Mouse (Mus musculus) hindbrain, embryonic 10.5 days (tissue): ENCODE results near the gene Polr3gl. TPM values are rescaled to one million over a fixed set of nuclear protein-coding genes. Genes with fewer than 3 reads are reported as not detected.

Source experiments
- DNase-seq: peaks from one replicate; pipeline ENCODE4 v3.0.0-alpha.2; 2017; ENCODE audit warnings: low spot score
- H3K27ac ChIP-seq: fragments of 300-500 bp; sonication (generic); 2 replicates; pipeline ENCODE4 v1.5.1; 2016; ENCODE audit warnings: mild to moderate bottlenecking, moderate library complexity
- H3K27me3 ChIP-seq: fragments of 300-500 bp; sonication (generic); 2 replicates; pipeline ENCODE4 v1.6.1; 2016; ENCODE audit warnings: mild to moderate bottlenecking; ENCODE audit not compliant: poor library complexity, insufficient read depth, severe bottlenecking
- H3K36me3 ChIP-seq: fragments of 300-500 bp; sonication (generic); 2 replicates; pipeline ENCODE4 v1.6.1; 2016; ENCODE audit warnings: mild to moderate bottlenecking, moderate library complexity
- H3K4me1 ChIP-seq: fragments of 300-500 bp; sonication (generic); replicated peaks from 2 replicates; pipeline ENCODE4 v1.6.1; 2016; ENCODE audit warnings: mild to moderate bottlenecking
- H3K4me3 ChIP-seq: fragments of 300-500 bp; sonication (generic); 2 replicates; pipeline ENCODE4 v1.5.1; 2016; ENCODE audit warnings: mild to moderate bottlenecking, moderate library complexity
- H3K9me3 ChIP-seq: fragments of 300-500 bp; sonication (generic); 2 replicates; pipeline ENCODE4 v1.6.1; 2016; ENCODE audit warnings: mild to moderate bottlenecking, moderate library complexity
- WGBS: fragments of 180-500 bp; shearing (Covaris S2); methylation state at CpG from one replicate; pipeline ENCODE4 v1.1.7; 2016; 5-methylcytosine and 5-hydroxymethylcytosine counted together
- polyA plus RNA-seq: library from polyadenylated mRNA; unstranded; fragments of >200 nt; fragmentation: Nextera tagmentation; extraction: Ambion mirVana; gene quantifications from 2 replicates; pipeline ENCODE4 v1.2.1, GENCODE M21; 2016

The Polr3gl gene
- polyA plus RNA-seq, 1 experiment from 2014 or later, result 29.4 TPM

DNA sequence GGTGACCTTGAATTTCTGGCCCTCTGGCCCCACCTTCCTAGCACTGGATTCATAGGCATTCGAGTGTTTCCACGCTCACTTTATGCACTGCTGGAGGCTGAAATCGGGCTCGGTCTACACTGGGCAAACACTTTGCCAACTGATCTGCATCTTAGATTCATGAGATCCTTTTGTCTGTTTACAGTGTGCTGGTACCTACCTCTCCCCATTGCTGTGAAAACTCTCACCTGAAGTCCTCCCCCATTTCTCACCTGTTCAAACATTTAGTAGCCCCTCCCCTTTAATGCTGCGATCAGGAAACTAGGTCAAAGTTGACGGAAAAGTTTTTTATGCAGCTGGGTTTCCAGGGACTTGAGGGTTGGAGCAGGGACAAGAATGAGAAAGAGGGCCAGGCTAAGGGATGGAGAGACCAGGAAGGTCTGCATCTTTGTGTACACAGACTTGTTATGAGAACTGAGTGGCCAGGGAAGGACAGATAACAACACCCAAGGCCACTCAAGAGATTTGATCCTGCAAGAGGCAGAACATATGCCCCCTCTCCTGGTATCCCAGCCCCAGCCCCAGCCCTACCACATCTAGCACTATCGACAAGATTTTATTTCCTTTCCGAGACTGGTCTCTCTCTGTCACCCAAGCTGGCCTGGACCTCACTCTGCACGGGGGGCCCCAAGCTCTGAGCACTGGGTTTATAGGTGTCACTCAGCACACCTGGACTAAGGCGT, 29.9 kb downstream of the Polr3gl start:
- peaks cover 24% of the 10 kb centered on the region for H3K36me3 ChIP-seq
- no peaks in the 10 kb centered on the region for H3K27me3 ChIP-seq
- H3K4me1 ChIP-seq, result peaks cover 38% of the 10 kb centered on the region
- no peak overlapping the region for H3K4me3 ChIP-seq
- 79% methylated on average over 10 of the region's 10 CpGs for WGBS
- H3K27ac ChIP-seq, result peak overlapping the region; percentile 53
- no peaks in the 10 kb centered on the region for H3K9me3 ChIP-seq
- DNase-seq, result no peak

DNA sequence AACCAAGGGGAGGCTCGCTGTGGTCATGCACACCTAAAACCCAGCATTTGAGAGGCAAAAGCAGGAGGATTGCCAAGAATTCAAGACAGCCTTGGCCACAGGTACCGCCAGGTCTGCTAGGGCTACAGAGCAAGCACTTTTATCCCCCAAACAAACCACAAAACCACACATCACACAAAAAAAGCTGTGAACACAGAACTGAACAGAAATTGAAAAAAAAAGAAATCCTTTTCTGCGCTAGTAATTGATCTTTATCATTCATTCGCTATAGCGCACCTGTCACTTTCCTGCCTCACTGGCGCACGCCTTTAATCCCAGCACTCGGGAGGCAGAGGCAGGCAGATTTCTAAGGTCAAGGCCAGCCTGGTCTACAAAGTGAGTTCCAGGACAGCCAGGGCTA, 30.7 kb downstream of the Polr3gl start:
- Histone ChIP-seq H3K4me1 (peaks cover 38% of the 10 kb centered on the region), H3K36me3 (peaks cover 24% of the 10 kb centered on the region), H3K27me3 (no peaks in the 10 kb centered on the region), H3K4me3 (no peak overlapping the region), H3K9me3 (no peaks in the 10 kb centered on the region), H3K27ac (no peak overlapping the region)
- WGBS, result 95% methylated on average over 8 of the region's 8 CpGs
- no peak for DNase-seq

DNA sequence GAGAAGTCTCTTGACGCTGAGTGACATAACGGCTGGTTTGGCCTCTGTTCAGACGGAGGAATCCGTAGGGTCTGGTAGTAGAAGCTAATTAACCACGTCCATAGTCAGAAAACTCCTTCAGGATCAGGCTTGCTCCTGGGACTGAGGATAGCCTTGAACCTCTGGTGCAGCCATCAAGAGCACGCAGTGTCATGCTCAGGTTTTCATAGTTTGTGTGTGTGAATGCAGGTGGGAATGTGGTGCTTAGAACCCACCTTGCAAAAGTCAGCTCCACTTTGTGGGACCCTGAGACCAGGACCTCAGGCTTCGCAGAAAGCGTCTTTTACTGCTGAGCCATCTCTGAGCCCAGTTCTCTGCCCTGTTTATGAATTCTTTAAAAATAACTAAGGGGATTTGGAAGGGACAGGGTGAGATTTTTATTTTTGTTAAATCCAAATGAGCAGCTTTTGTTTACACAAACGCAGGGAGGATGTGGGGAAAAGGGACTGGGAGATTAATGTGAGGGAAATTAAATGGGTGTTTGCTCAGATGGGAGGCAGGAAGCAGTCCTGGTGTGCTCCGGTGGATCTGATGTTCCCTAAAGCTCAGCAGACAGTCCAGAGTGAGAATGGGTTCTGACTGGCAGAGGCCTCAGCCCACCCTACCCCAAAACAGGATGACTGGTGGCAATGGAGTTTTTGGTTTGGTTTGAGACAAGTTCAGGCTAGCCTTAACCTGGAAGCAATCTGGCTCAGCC, 31.9 kb downstream of the Polr3gl start:
- Histone ChIP-seq H3K4me1 (peaks cover 39% of the 10 kb centered on the region), H3K9me3 (no peaks in the 10 kb centered on the region), H3K4me3 (no peak overlapping the region), H3K36me3 (peaks cover 24% of the 10 kb centered on the region), H3K27me3 (no peaks in the 10 kb centered on the region), H3K27ac (no peak overlapping the region)
- no peak for DNase-seq
- WGBS, result 71% methylated on average over 10 of the region's 10 CpGs

- peaks cover 24% of the 10 kb centered on the region for H3K36me3 ChIP-seq
- no peak overlapping the region for H3K27ac ChIP-seq
- no peaks in the 10 kb centered on the region for H3K27me3 ChIP-seq
- H3K4me3 ChIP-seq, result peak overlapping the region; percentile 75
- DNase-seq, result no peak
- H3K4me1 ChIP-seq, result peaks cover 49% of the 10 kb centered on the region
- H3K9me3 ChIP-seq, result no peaks in the 10 kb centered on the region
- 92% methylated on average over 9 of the region's 9 CpGs for WGBS
Observed at GRCm38 (mm10) chr3:96560881-96561668, 32.9 kb downstream of the Polr3gl start.

DNA sequence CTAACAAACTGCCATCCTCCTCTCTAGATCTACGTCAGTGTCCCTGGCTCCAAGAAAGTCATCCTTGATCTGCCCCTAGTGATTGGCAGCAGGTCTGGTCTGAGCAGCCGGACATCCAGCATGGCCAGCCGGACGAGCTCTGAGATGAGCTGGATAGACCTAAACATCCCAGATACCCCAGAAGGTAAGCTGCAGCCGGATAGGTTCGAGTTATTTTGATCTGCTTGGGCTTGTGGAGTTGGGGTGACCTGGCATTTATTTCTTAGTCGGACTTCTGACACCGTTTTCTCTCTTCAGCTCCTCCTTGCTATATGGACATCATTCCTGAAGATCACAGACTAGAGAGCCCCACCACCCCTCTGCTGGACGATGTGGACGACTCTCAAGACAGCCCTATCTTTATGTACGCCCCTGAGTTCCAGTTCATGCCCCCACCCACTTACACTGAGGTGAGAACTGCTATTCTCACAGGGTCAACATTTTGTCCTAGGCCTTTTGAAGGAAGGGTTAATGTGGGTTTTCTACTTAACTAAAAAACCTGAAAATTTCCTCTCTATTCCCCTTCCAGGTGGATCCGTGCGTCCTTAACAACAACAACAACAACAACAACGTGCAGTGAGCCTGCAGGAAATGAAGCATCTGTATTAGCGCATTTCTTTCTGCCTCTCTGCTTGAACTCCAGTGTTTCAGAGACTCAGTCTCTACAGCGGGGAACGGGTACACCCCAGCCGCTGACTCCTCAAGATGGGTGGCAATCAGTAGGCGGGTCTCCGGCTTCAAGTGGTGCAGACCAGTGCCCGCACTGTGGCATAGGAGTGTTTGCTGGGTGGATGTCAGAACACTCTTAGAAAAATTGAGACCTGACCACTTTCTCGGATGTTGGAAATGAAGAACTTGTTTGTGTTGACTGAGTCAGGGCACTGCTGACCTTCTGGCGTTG, 33.8 kb downstream of the Polr3gl start:
- no peak overlapping the region; the same call in 1 of the 2 replicates for H3K27ac ChIP-seq
- peaks cover 56% of the 10 kb centered on the region for H3K4me1 ChIP-seq
- peak overlapping the region; percentile 75 for H3K4me3 ChIP-seq

GRCm38 (mm10) chr3:96559398-96559910, 34.5 kb downstream of the Polr3gl start:
- WGBS, result 88% methylated on average over 12 of the region's 12 CpGs
- H3K27ac ChIP-seq, result no peak overlapping the region; the same call in 1 of the 2 replicates

More for the DNA sequence above, 33.8 kb downstream of the Polr3gl start:
- H3K36me3 ChIP-seq, result peaks cover 24% of the 10 kb centered on the region
- no peaks in the 10 kb centered on the region for H3K27me3 ChIP-seq
- H3K9me3 ChIP-seq, result no peaks in the 10 kb centered on the region
- no peak for DNase-seq
- WGBS, result 91% methylated on average over 23 of the region's 23 CpGs

GRCm38 (mm10) chr3:96558668-96559196, 35.2 kb downstream of the Polr3gl start:
- peak overlapping the region; percentile 75 for H3K4me3 ChIP-seq
- WGBS, result 55% methylated on average over 10 of the region's 10 CpGs
- H3K9me3 ChIP-seq, result no peaks in the 10 kb centered on the region
- no peaks in the 10 kb centered on the region for H3K27me3 ChIP-seq
- H3K27ac ChIP-seq, result peak overlapping the region; percentile 92
- no peak for DNase-seq
- H3K4me1 ChIP-seq, result peaks cover 53% of the 10 kb centered on the region
- peaks cover 24% of the 10 kb centered on the region for H3K36me3 ChIP-seq

More at GRCm38 (mm10) chr3:96559398-96559910, 34.5 kb downstream of the Polr3gl start:
- H3K27me3 ChIP-seq, result no peaks in the 10 kb centered on the region
- no peak for DNase-seq
- H3K4me1 ChIP-seq, result peaks cover 60% of the 10 kb centered on the region
- H3K4me3 ChIP-seq, result peak overlapping the region; percentile 75
- H3K36me3 ChIP-seq, result peaks cover 24% of the 10 kb centered on the region
- no peaks in the 10 kb centered on the region for H3K9me3 ChIP-seq

DNA sequence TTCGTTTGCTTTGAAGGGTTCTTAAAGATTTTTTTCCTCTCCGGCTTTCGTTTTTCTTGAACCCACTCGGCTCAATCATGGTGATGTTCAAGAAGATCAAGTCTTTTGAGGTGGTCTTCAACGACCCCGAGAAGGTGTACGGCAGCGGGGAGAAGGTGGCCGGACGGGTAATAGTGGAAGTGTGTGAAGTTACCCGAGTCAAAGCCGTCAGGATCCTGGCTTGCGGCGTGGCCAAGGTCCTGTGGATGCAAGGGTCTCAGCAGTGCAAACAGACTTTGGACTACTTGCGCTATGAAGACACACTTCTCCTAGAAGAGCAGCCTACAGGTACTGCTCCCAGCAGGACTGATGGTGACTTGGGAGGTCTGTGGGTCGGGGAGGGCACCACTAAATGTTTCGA, 35.8 kb downstream of the Polr3gl start:
- Histone ChIP-seq H3K4me3 (peak overlapping the region; percentile 75), H3K4me1 (peaks cover 53% of the 10 kb centered on the region), H3K27me3 (no peaks in the 10 kb centered on the region), H3K27ac (peak overlapping the region; percentile 92), H3K9me3 (no peaks in the 10 kb centered on the region), H3K36me3 (peaks cover 24% of the 10 kb centered on the region)
- WGBS, result under 1% methylated on average over 17 of the region's 17 CpGs
- no peak for DNase-seq

DNA sequence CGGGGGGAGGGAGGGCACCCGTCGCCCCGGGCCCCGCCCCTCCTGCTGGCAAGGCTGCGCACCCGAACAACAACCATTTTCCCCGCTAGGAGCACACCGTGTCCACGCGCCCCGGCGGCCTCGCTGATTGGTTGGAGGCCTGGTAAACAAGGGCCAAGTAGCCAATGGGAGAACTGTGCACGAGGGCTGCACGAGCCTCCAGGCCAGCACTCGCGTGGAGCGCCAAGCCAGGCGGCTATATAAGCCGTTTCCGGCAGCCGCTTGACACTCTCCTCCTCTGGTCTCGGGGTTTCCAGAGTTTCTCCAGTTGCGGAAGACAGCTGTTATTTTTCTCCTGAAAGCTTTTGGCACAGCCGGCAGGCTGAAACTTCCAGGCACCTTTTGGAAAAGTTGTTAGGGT, 36.3 kb downstream of the Polr3gl start, which contains the start of gene Txnip:
Gene Txnip, plus strand, starts transcription at position 264 of the 400 bp plus-strand sequence.
- no peaks in the 10 kb centered on the region for H3K27me3 ChIP-seq
- H3K4me1 ChIP-seq, result peaks cover 53% of the 10 kb centered on the region
- peaks cover 24% of the 10 kb centered on the region for H3K36me3 ChIP-seq
- no peaks in the 10 kb centered on the region for H3K9me3 ChIP-seq
- DNase-seq, result peak; percentile 100
- H3K4me3 ChIP-seq, result peak within 1 kb of the TSS; percentile 75
- H3K27ac ChIP-seq, result peak within 1 kb of the TSS; percentile 92
- WGBS, result under 1% methylated on average over 26 of the region's 26 CpGs

DNA sequence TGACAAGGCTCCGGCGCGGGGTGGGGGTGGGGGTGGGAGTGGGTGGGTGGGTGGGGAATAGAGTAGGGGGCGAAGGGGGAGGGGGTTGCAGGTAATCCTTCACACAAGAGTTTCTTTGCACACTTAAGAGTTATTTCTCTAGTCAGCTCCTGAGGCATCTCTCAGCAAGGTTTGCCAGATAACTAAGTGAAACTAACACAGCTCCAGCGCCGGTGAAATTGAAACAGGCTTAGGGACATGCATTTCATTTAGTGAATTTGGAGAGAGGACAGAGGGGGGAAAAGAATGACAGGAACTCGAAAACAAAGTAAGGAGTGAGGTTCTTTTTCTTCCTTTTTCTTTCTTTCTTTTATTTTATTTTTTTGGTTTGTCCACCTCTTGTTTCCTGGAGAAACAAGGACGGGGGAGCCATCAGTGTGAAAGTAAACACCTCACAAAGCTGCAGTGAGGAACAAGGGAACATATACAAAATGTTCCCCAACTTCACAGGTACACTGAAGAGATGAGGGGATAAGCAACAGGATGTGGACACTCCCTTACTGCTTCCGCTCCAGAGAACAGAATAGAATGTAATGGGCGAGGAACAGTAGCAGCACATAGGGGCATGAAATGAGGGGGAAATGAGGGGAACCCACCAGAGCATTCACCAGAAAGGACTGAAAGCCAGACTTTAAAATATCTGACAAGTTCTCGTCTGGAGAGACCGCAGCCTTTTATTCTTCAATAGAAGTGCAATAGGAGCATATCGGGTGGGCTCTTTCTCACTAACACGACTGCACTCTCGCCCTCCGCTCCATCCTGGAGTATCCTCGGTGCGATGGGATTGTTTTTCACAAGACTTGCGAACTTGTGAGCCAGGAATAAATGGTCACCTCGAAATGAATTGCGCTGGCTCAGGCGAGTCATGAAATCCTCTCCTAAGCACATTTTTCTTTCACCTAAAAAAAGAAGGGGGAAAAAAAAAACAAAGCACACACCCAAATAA, 37.0 kb downstream of the Polr3gl start:
- Histone ChIP-seq H3K4me1 (peaks cover 53% of the 10 kb centered on the region), H3K27me3 (peaks cover under 1% of the 10 kb centered on the region; the same call in 1 of the 2 replicates)
- WGBS, result 11% methylated on average over 22 of the region's 22 CpGs

More for the DNA sequence above, 37.0 kb downstream of the Polr3gl start:
- DNase-seq, result no peak
- Histone ChIP-seq H3K4me3 (peak overlapping the region; percentile 75), H3K36me3 (peaks cover 24% of the 10 kb centered on the region), H3K27ac (peak overlapping the region; percentile 92), H3K9me3 (no peaks in the 10 kb centered on the region)
